Mouse (Mus musculus): ENCODE results near the gene Rc3h1. TPM values are rescaled to one million over a fixed set of nuclear protein-coding genes. Genes with fewer than 3 reads are reported as not detected.
"Not testable (repeated sequence)": the region's sequence is repeated elsewhere in the genome, so short reads cannot be mapped to it uniquely, and the experiment has no call there.

The Rc3h1 gene
- polyA plus RNA-seq, 1 experiment from 2014 or later, result 8.1 TPM

- Histone ChIP-seq H3K4me1 (no peaks in the 10 kb centered on the region), H3K36me3 (ENCODE audit: poor library complexity, severe bottlenecking) (peaks cover 63% of the 10 kb centered on the region), H3K4me2 (no peak overlapping the region), H3K27ac (no peak overlapping the region), H3K9me3 (replicated peaks) (no peaks in the 10 kb centered on the region), H3K9ac (no peak overlapping the region), H3K27me3 (no peaks in the 10 kb centered on the region), H3K4me3 (no peak overlapping the region)
- WGBS, result 89% methylated on average over 5 of the region's 5 CpGs
- ATAC-seq, result no peak
Measured at GRCm38 (mm10) chr1:160968643-160969042, 62.4 kb downstream of the Rc3h1 start.

GRCm38 (mm10) chr1:160978071-160978735, 72.0 kb downstream of the Rc3h1 start, which contains the start of gene Serpinc1:
TSS of gene Serpinc1 (plus strand) at chr1:160978585.
- Histone ChIP-seq H3K4me2 (no peak within 1 kb of the TSS), H3K27ac (no peak within 1 kb of the TSS), H3K9ac (no peak within 1 kb of the TSS), H3K4me1 (no peaks in the 10 kb centered on the region), H3K27me3 (no peaks in the 10 kb centered on the region), H3K4me3 (no peak within 1 kb of the TSS), H3K36me3 (ENCODE audit: poor library complexity, severe bottlenecking) (peaks cover 10% of the 10 kb centered on the region; the same call in 1 of the 2 replicates), H3K9me3 (replicated peaks) (no peaks in the 10 kb centered on the region)
- 92% methylated on average over 4 of the region's 4 CpGs for WGBS
- ATAC-seq, result no peak

DNA sequence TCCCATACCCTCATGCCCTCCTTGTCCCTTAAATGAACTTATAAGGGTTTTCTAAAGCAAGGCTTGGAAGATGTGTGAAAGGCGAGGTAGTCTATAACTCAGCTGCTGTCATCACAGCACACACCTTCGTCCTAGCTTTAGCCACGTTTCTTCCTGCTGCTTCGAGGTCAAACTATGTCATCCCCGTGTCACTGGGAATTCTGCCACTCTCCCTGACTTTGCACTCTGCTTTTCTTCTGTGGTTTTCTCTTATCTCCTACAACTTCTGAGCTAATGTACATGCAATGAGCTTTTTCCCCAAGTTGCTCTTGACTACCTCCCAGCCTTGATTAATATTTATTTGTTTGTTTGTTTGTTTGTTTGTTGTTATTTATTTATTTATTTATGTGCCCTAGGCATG, 73.8 kb downstream of the Rc3h1 start:
- no peak overlapping the region for H3K4me3 ChIP-seq
- no peak for ATAC-seq
- H3K27ac ChIP-seq, result no peak overlapping the region
- H3K4me1 ChIP-seq, result no peaks in the 10 kb centered on the region
- WGBS, result 87% methylated on average over 5 of the region's 5 CpGs
- H3K9me3 ChIP-seq (replicated peaks), result no peaks in the 10 kb centered on the region
- peaks cover 10% of the 10 kb centered on the region; the same call in 1 of the 2 replicates for H3K36me3 ChIP-seq (ENCODE audit: poor library complexity, severe bottlenecking)
- H3K4me2 ChIP-seq, result no peak overlapping the region
- H3K27me3 ChIP-seq, result no peaks in the 10 kb centered on the region
- no peak overlapping the region for H3K9ac ChIP-seq

GRCm38 (mm10) chr1:160980537-160981234, 74.5 kb downstream of the Rc3h1 start:
- Histone ChIP-seq H3K9ac (no peak overlapping the region), H3K36me3 (ENCODE audit: poor library complexity, severe bottlenecking) (peaks cover 5% of the 10 kb centered on the region; the same call in 1 of the 2 replicates), H3K9me3 (replicated peaks) (no peaks in the 10 kb centered on the region), H3K27me3 (no peaks in the 10 kb centered on the region), H3K4me3 (no peak overlapping the region), H3K27ac (no peak overlapping the region), H3K4me2 (no peak overlapping the region), H3K4me1 (no peaks in the 10 kb centered on the region)
- ATAC-seq, result no peak
- WGBS, result 91% methylated on average over 8 of the region's 8 CpGs

DNA sequence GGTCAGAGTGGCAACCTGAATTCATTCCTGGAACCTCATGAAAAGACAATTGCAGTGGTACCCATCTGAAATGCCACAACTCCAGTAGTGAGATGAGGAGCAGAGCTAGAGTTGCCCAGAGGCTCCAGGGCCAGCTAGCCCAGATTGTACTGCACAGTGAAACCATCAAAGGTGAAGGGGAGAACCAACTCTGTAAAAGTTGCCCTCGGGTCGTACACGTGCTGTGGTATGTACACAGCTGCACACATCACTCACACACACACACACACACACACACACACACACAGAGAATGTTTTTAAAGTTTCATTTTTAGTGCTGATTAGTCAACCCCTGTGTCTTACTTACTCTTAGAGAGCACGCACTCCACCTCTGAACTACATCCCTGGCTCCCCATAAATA, 75.1 kb downstream of the Rc3h1 start:
- Histone ChIP-seq H3K4me3 (no peak overlapping the region), H3K9ac (no peak overlapping the region), H3K36me3 (ENCODE audit: poor library complexity, severe bottlenecking) (0 out of 2 replicates have a peak, but pooled peaks cover under 1% of the 10 kb centered on the region), H3K9me3 (replicated peaks) (no peaks in the 10 kb centered on the region), H3K4me1 (no peaks in the 10 kb centered on the region), H3K27ac (no peak overlapping the region), H3K27me3 (no peaks in the 10 kb centered on the region), H3K4me2 (no peak overlapping the region)
- no peak for ATAC-seq
- 94% methylated on average over 4 of the region's 4 CpGs for WGBS

DNA sequence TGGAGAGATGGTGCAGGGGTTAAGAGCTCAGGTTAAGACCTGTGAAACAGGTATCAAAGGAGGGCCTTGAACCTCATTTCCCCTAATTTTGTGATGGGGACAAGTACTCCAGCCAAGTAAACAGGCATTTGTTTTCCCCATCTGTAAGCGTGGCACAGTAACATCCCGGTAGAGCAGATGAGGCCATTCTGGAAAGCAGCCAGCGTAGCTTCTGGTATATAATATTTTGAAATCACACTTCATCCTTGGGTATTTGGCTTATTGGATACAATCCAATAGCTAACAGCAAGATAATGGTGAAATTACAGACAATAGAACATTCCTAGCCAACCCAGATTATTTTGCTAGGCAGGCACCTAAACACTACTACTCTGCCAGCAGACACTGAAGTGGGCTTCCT, 76.7 kb downstream of the Rc3h1 start:
- no peak overlapping the region for H3K4me3 ChIP-seq
- H3K9ac ChIP-seq, result no peak overlapping the region
- H3K4me2 ChIP-seq, result no peak overlapping the region
- H3K27ac ChIP-seq, result no peak overlapping the region
- no peaks in the 10 kb centered on the region for H3K4me1 ChIP-seq
- H3K36me3 ChIP-seq (ENCODE audit: poor library complexity, severe bottlenecking), result no peaks in the 10 kb centered on the region
- no peak for ATAC-seq
- no peaks in the 10 kb centered on the region for H3K27me3 ChIP-seq
- no peaks in the 10 kb centered on the region for H3K9me3 ChIP-seq (replicated peaks)
- 81% methylated on average over 3 of the region's 3 CpGs for WGBS

GRCm38 (mm10) chr1:160984731-160985130, 78.5 kb downstream of the Rc3h1 start:
- H3K36me3 ChIP-seq (ENCODE audit: poor library complexity, severe bottlenecking); H3K9ac ChIP-seq; H3K4me1 ChIP-seq; H3K4me2 ChIP-seq; H3K4me3 ChIP-seq; H3K27me3 ChIP-seq; H3K27ac ChIP-seq; ATAC-seq; H3K9me3 ChIP-seq (replicated peaks): not testable (repeated sequence)
- 78% methylated on average over 1 of the region's 1 CpGs for WGBS

- Histone ChIP-seq H3K27ac (no peak overlapping the region), H3K9me3 (replicated peaks) (no peaks in the 10 kb centered on the region), H3K4me2 (no peak overlapping the region), H3K4me1 (no peaks in the 10 kb centered on the region), H3K4me3 (no peak overlapping the region), H3K27me3 (no peaks in the 10 kb centered on the region), H3K36me3 (ENCODE audit: poor library complexity, severe bottlenecking) (no peaks in the 10 kb centered on the region), H3K9ac (no peak overlapping the region)
- ATAC-seq, result no peak
- WGBS, result 87% methylated on average over 6 of the region's 6 CpGs
Measured at GRCm38 (mm10) chr1:160985477-160985876, 79.3 kb downstream of the Rc3h1 start.

DNA sequence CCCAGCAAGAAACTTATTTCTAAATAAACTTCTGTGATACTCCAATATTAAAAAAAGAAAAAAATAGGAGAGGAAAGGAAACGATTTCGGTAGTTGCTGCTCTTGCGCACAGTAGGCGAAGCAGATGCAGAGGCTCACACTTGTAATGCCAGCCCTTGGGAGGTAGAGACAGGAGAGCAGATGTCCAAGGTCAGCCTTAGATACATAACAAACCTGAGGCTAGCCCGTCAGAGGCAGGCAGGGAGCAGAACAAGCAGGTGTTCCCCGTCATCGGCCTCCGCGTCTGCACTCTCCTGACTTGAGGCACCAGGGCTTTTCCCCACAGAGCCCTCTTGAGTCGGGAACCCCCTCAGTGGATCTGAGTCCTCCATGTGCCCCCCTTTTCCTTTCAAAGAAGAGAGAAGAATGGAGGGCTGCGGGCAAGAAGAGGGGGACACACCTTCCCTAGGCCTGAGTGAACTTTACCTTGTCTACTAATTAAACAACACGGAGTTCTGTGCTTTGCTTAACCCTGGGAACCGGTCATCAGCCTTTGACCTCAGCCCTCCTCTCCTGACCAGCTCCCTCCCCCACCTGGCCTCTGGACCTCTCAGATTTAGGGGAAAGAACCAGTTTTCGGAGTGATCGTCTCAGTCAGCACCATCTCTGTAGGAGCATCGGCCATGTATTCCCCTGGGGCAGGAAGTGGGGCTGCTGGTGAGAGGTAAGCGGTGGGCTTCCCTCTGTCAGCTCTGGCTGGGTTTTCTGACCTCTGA, 80.8 kb downstream of the Rc3h1 start:
- Histone ChIP-seq H3K36me3 (ENCODE audit: poor library complexity, severe bottlenecking) (no peaks in the 10 kb centered on the region), H3K27ac (no peak overlapping the region), H3K9me3 (replicated peaks) (no peaks in the 10 kb centered on the region), H3K27me3 (no peaks in the 10 kb centered on the region), H3K4me1 (no peaks in the 10 kb centered on the region), H3K9ac (no peak overlapping the region), H3K4me2 (no peak overlapping the region), H3K4me3 (no peak overlapping the region)
- ATAC-seq, result no peak
- WGBS, result 89% methylated on average over 17 of the region's 17 CpGs

DNA sequence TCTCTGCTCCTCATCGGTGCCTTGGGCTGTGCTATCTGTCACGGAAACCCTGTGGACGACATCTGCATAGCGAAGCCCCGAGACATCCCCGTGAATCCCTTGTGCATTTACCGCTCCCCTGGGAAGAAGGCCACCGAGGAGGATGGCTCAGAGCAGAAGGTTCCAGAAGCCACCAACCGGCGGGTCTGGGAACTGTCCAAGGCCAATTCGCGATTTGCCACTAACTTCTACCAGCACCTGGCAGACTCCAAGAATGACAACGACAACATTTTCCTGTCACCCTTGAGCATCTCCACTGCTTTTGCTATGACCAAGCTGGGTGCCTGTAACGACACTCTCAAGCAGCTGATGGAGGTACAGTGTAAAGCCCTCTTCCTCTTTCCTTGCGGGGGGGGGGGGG, 83.2 kb downstream of the Rc3h1 start:
- Histone ChIP-seq H3K4me3 (no peak overlapping the region), H3K9me3 (replicated peaks) (no peaks in the 10 kb centered on the region), H3K4me2 (no peak overlapping the region), H3K4me1 (no peaks in the 10 kb centered on the region), H3K9ac (no peak overlapping the region), H3K27me3 (no peaks in the 10 kb centered on the region), H3K27ac (no peak overlapping the region), H3K36me3 (ENCODE audit: poor library complexity, severe bottlenecking) (no peaks in the 10 kb centered on the region)
- ATAC-seq, result no peak
- WGBS, result 85% methylated on average over 15 of the region's 15 CpGs

- no peak for ATAC-seq
- Histone ChIP-seq H3K4me3 (no peak overlapping the region), H3K9me3 (replicated peaks) (no peaks in the 10 kb centered on the region), H3K9ac (no peak overlapping the region), H3K36me3 (ENCODE audit: poor library complexity, severe bottlenecking) (no peaks in the 10 kb centered on the region), H3K4me1 (no peaks in the 10 kb centered on the region), H3K27ac (no peak overlapping the region), H3K27me3 (no peaks in the 10 kb centered on the region), H3K4me2 (no peak overlapping the region)
- WGBS, result 82% methylated on average over 6 of the region's 6 CpGs
Measured at GRCm38 (mm10) chr1:160993851-160994250, 87.6 kb downstream of the Rc3h1 start.

DNA sequence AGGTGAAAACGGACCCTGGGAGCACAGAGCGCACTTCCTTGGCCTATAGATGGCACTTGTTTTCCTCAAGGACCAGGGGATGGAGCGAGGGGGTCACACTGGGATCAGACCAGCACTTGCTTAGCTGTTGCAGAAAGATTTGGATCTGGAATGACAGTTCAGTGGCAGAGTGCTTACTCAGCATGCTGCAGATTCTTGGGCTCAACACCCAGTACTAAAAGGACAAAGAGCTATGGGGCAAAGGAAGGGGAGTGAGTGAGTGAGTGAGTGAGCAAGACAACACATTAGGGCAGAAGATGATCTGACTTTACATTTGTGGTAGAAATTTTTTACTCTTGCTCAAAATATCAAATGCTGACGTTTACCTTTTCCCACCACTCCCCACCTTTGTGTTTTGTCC, 98.7 kb downstream of the Rc3h1 start:
- no peak for ATAC-seq
- Histone ChIP-seq H3K9me3 (replicated peaks) (no peaks in the 10 kb centered on the region), H3K27ac (no peak overlapping the region), H3K4me1 (no peaks in the 10 kb centered on the region), H3K36me3 (ENCODE audit: poor library complexity, severe bottlenecking) (peaks cover 7% of the 10 kb centered on the region), H3K4me3 (no peak overlapping the region), H3K9ac (no peak overlapping the region), H3K4me2 (no peak overlapping the region), H3K27me3 (no peaks in the 10 kb centered on the region)
- 72% methylated on average over 4 of the region's 4 CpGs for WGBS
